Mouse (Mus musculus) thymus, postnatal 14 days (tissue): ENCODE results near the gene Vmn1r36.
"Not testable (repeated sequence)": the region's sequence is repeated elsewhere in the genome, so short reads cannot be mapped to it uniquely, and the experiment has no call there.

Source experiments
- DNase-seq: peaks from one replicate; pipeline ENCODE4 v3.0.0; 2021

Vmn1r36 gene

DNA sequence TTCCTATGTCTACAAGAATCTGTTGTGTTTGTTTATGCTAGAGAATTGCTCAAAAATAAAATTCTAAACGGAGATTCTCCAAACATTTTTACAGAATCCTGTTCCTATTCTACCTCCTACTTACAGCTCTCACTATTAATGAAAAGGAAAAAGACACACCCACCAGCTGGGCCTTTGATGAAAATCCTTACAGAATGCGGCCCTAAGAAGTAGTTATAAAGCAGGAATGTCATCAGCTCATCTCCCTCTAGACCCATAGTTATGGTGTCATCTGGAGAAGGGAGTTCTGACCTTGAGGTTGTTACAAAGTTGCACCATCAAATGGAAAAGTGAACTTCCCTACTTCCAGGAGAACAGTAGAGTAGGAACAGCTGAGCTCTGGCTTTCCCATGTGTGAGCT is at the start of gene Vmn1r36:
TSS of gene Vmn1r36 (minus strand) at position 101 of the 400 bp plus-strand sequence.
- not testable (repeated sequence) for DNase-seq

GRCm38 (mm10) chr6:66729082-66729481 is 10.1 kb upstream of the Vmn1r36 start, which contains the start of gene Vmn1r37:
Vmn1r37 (plus strand) TSS chr6:66729382.
- not testable (repeated sequence) for DNase-seq

DNA sequence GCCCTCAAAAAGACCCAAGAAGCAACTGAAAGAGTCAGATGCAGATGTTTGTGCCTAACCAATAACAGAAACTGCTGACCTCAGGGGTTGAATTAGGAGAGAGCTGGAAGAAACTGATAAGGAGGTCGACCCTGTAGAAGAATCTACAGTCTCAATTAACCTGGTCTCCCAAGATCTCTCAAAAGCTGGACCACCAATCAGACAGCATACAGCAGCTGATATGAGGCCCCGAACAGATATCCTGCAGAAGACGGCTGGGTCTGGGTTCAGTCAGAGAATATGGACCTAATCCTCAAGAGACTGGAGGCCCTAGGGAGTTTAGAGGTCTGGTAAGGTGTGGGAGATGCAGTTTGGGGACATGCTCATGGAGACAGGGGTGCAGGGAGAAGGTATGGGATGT is 5.1 kb downstream of the Vmn1r36 start:
- no peak for DNase-seq

- no peak for DNase-seq
These were observed 10.1 kb downstream of the Vmn1r36 start for GRCm38 (mm10) chr6:66708901-66709300.

- no peak for DNase-seq
These were observed 33.2 kb downstream of the Vmn1r36 start, which contains the start of gene Vmn1r35 for GRCm38 (mm10) chr6:66685806-66686205. Vmn1r35 (minus strand) TSS chr6:66685906.
